Mouse (Mus musculus) midbrain, embryonic 15.5 days (tissue): ENCODE data around the gene Rgs6. TPM values are rescaled to one million over a fixed set of nuclear protein-coding genes. Genes with fewer than 3 reads are reported as not detected.

Experiments
- ATAC-seq: fragments of 200-750 bp; cut with Nextera tagmentation; replicated peaks from 2 replicates; pipeline ENCODE4 v1.8.0; 2017; ENCODE audit warnings: moderate TSS enrichment
- H3K27ac ChIP-seq: fragments of 300-500 bp; sonication (generic); 2 replicates; pipeline ENCODE4 v1.5.1; 2015; ENCODE audit warnings: mild to moderate bottlenecking, inconsistent platforms
- H3K27me3 ChIP-seq: fragments of 300-500 bp; sonication (generic); replicated peaks from 2 replicates; pipeline ENCODE4 v1.6.1; 2015; ENCODE audit warnings: inconsistent platforms
- H3K36me3 ChIP-seq: fragments of 300-500 bp; sonication (generic); replicated peaks from 2 replicates; pipeline ENCODE4 v1.6.1; 2015; ENCODE audit warnings: inconsistent platforms
- H3K4me1 ChIP-seq: fragments of 300-500 bp; sonication (generic); 2 replicates; pipeline ENCODE4 v1.6.1; 2015; ENCODE audit warnings: inconsistent platforms
- H3K4me2 ChIP-seq: fragments of 300-500 bp; sonication (generic); 2 replicates; pipeline ENCODE4 v1.6.1; 2015; ENCODE audit warnings: inconsistent platforms, mild to moderate bottlenecking, moderate library complexity
- H3K4me3 ChIP-seq: fragments of 300-500 bp; sonication (generic); 2 replicates; pipeline ENCODE4 v1.5.1; 2015; ENCODE audit warnings: mild to moderate bottlenecking, inconsistent platforms
- H3K9ac ChIP-seq: fragments of 300-500 bp; sonication (generic); 2 replicates; pipeline ENCODE4 v1.6.1; 2015; ENCODE audit warnings: mild to moderate bottlenecking, inconsistent platforms
- H3K9me3 ChIP-seq: fragments of 300-500 bp; sonication (generic); 2 replicates; pipeline ENCODE4 v1.6.1; 2016; ENCODE audit warnings: inconsistent platforms
- WGBS: fragments of 180-500 bp; shearing (Covaris S2); methylation state at CpG from one replicate; pipeline ENCODE4 v1.1.7; 2015; ENCODE audit warnings: mixed read lengths; 5-methylcytosine and 5-hydroxymethylcytosine counted together
- polyA plus RNA-seq: library from polyadenylated mRNA; unstranded; fragments of >200 nt; fragmentation: Nextera tagmentation; extraction: Ambion mirVana; gene quantifications from 2 replicates; pipeline ENCODE4 v1.2.1, GENCODE M21; 2015

Gene Rgs6
- polyA plus RNA-seq, 1 experiment from 2014 or later = 15.5 TPM

GRCm38 (mm10) chr12:83072181-83072887 is 484.2 kb downstream of the Rgs6 start:
- Histone ChIP-seq H3K9me3 (no peaks in the 10 kb centered on the region), H3K4me2 (no peak overlapping the region), H3K36me3 (no peaks in the 10 kb centered on the region), H3K9ac (no peak overlapping the region), H3K4me1 (peaks cover 18% of the 10 kb centered on the region), H3K4me3 (no peak overlapping the region), H3K27ac (peak overlapping the region; percentile 18; the same call in 1 of the 2 replicates), H3K27me3 (no peaks in the 10 kb centered on the region)
- 0 out of 2 replicates have a peak, but pooled peaks have one; percentile 43 for ATAC-seq
- 46% methylated on average over 3 of the region's 3 CpGs for WGBS

- Histone ChIP-seq H3K9ac (no peak overlapping the region), H3K4me3 (no peak overlapping the region), H3K9me3 (no peaks in the 10 kb centered on the region), H3K27me3 (no peaks in the 10 kb centered on the region), H3K4me1 (peaks cover 18% of the 10 kb centered on the region), H3K4me2 (no peak overlapping the region), H3K36me3 (no peaks in the 10 kb centered on the region), H3K27ac (peak overlapping the region; percentile 18; the same call in 1 of the 2 replicates)
- WGBS = 25% methylated on average over 13 of the region's 13 CpGs
- ATAC-seq = peak; percentile 87
Measured at GRCm38 (mm10) chr12:83072951-83073878, 485.1 kb downstream of the Rgs6 start.

GRCm38 (mm10) chr12:83073879-83074368 is 485.8 kb downstream of the Rgs6 start:
- WGBS = 66% methylated on average over 6 of the region's 6 CpGs
- peaks cover 18% of the 10 kb centered on the region for H3K4me1 ChIP-seq
- no peaks in the 10 kb centered on the region for H3K36me3 ChIP-seq
- no peak for ATAC-seq
- peak overlapping the region; percentile 18 for H3K27ac ChIP-seq
- H3K9ac ChIP-seq = no peak overlapping the region
- no peaks in the 10 kb centered on the region for H3K27me3 ChIP-seq
- no peaks in the 10 kb centered on the region for H3K9me3 ChIP-seq
- no peak overlapping the region for H3K4me2 ChIP-seq
- H3K4me3 ChIP-seq = no peak overlapping the region

GRCm38 (mm10) chr12:83076179-83076578 is 488.1 kb downstream of the Rgs6 start:
- no peak for ATAC-seq
- no peak overlapping the region for H3K9ac ChIP-seq
- 95% methylated on average over 3 of the region's 3 CpGs for WGBS

GRCm38 (mm10) chr12:83077486-83077885 is 489.4 kb downstream of the Rgs6 start:
- H3K27me3 ChIP-seq = no peaks in the 10 kb centered on the region
- no peak overlapping the region for H3K9ac ChIP-seq
- H3K9me3 ChIP-seq = no peaks in the 10 kb centered on the region
- no peaks in the 10 kb centered on the region for H3K36me3 ChIP-seq
- H3K27ac ChIP-seq = no peak overlapping the region
- H3K4me3 ChIP-seq = no peak overlapping the region
- peaks cover 15% of the 10 kb centered on the region for H3K4me1 ChIP-seq
- no peak overlapping the region for H3K4me2 ChIP-seq
- no peak for ATAC-seq
- WGBS = 88% methylated on average over 2 of the region's 2 CpGs

More at GRCm38 (mm10) chr12:83076179-83076578, 488.1 kb downstream of the Rgs6 start:
- Histone ChIP-seq H3K27me3 (no peaks in the 10 kb centered on the region), H3K4me1 (peaks cover 18% of the 10 kb centered on the region), H3K27ac (no peak overlapping the region), H3K9me3 (no peaks in the 10 kb centered on the region), H3K4me3 (no peak overlapping the region), H3K4me2 (no peak overlapping the region), H3K36me3 (no peaks in the 10 kb centered on the region)

- Histone ChIP-seq H3K36me3 (no peaks in the 10 kb centered on the region), H3K27me3 (no peaks in the 10 kb centered on the region), H3K9me3 (no peaks in the 10 kb centered on the region), H3K9ac (no peak overlapping the region), H3K27ac (no peak overlapping the region), H3K4me1 (no peaks in the 10 kb centered on the region), H3K4me3 (no peak overlapping the region), H3K4me2 (no peak overlapping the region)
- ATAC-seq = no peak
- WGBS = 86% methylated on average over 3 of the region's 4 CpGs
Measured at GRCm38 (mm10) chr12:83083427-83083826, 495.3 kb downstream of the Rgs6 start.

- ATAC-seq = no peak
Measured at GRCm38 (mm10) chr12:83084614-83085013, 496.5 kb downstream of the Rgs6 start.

GRCm38 (mm10) chr12:83087010-83087409 is 498.9 kb downstream of the Rgs6 start:
- no peak for ATAC-seq
- H3K9ac ChIP-seq = no peak overlapping the region
- 86% methylated on average over 4 of the region's 4 CpGs for WGBS
- H3K4me1 ChIP-seq = no peaks in the 10 kb centered on the region
- H3K4me3 ChIP-seq = no peak overlapping the region
- no peak overlapping the region for H3K27ac ChIP-seq
- H3K36me3 ChIP-seq = no peaks in the 10 kb centered on the region
- H3K27me3 ChIP-seq = no peaks in the 10 kb centered on the region
- no peaks in the 10 kb centered on the region for H3K9me3 ChIP-seq
- no peak overlapping the region for H3K4me2 ChIP-seq

More at GRCm38 (mm10) chr12:83084614-83085013, 496.5 kb downstream of the Rgs6 start:
- no peaks in the 10 kb centered on the region for H3K9me3 ChIP-seq
- H3K4me2 ChIP-seq = no peak overlapping the region
- 95% methylated on average over 4 of the region's 5 CpGs for WGBS
- no peak overlapping the region for H3K27ac ChIP-seq
- no peaks in the 10 kb centered on the region for H3K36me3 ChIP-seq
- no peaks in the 10 kb centered on the region for H3K4me1 ChIP-seq
- H3K27me3 ChIP-seq = no peaks in the 10 kb centered on the region
- no peak overlapping the region for H3K9ac ChIP-seq
- H3K4me3 ChIP-seq = no peak overlapping the region

- H3K9me3 ChIP-seq = no peaks in the 10 kb centered on the region
- ATAC-seq = no peak
- no peak overlapping the region for H3K9ac ChIP-seq
- 87% methylated on average over 7 of the region's 7 CpGs for WGBS
- no peaks in the 10 kb centered on the region for H3K36me3 ChIP-seq
- H3K4me1 ChIP-seq = no peaks in the 10 kb centered on the region
- no peak overlapping the region for H3K4me3 ChIP-seq
- H3K4me2 ChIP-seq = no peak overlapping the region
- H3K27me3 ChIP-seq = no peaks in the 10 kb centered on the region
- no peak overlapping the region for H3K27ac ChIP-seq
Measured at GRCm38 (mm10) chr12:83087555-83087954, 499.5 kb downstream of the Rgs6 start.

GRCm38 (mm10) chr12:83092001-83092400 is 503.9 kb downstream of the Rgs6 start:
- WGBS = 89% methylated on average over 7 of the region's 7 CpGs
- Histone ChIP-seq H3K36me3 (no peaks in the 10 kb centered on the region), H3K4me1 (no peaks in the 10 kb centered on the region), H3K4me2 (no peak overlapping the region), H3K27me3 (no peaks in the 10 kb centered on the region), H3K4me3 (no peak overlapping the region), H3K9me3 (no peaks in the 10 kb centered on the region), H3K9ac (no peak overlapping the region), H3K27ac (no peak overlapping the region)
- no peak for ATAC-seq

GRCm38 (mm10) chr12:83097787-83098186 is 509.7 kb downstream of the Rgs6 start:
- ATAC-seq = no peak
- no peak overlapping the region for H3K9ac ChIP-seq
- peaks cover 6% of the 10 kb centered on the region; the same call in 1 of the 2 replicates for H3K4me1 ChIP-seq
- no peak overlapping the region for H3K27ac ChIP-seq
- H3K9me3 ChIP-seq = no peaks in the 10 kb centered on the region
- no peak overlapping the region for H3K4me3 ChIP-seq
- H3K4me2 ChIP-seq = no peak overlapping the region
- no peaks in the 10 kb centered on the region for H3K36me3 ChIP-seq
- WGBS = 79% methylated on average over 1 of the region's 1 CpGs
- no peaks in the 10 kb centered on the region for H3K27me3 ChIP-seq

GRCm38 (mm10) chr12:83098646-83099371 is 510.7 kb downstream of the Rgs6 start:
- Histone ChIP-seq H3K4me2 (no peak overlapping the region), H3K9me3 (no peaks in the 10 kb centered on the region), H3K27me3 (no peaks in the 10 kb centered on the region), H3K4me1 (peaks cover 6% of the 10 kb centered on the region; the same call in 1 of the 2 replicates), H3K9ac (no peak overlapping the region), H3K4me3 (no peak overlapping the region), H3K27ac (no peak overlapping the region), H3K36me3 (no peaks in the 10 kb centered on the region)
- WGBS = 41% methylated on average over 10 of the region's 10 CpGs
- ATAC-seq = no peak
